Mouse (Mus musculus): ENCODE results near the gene Prr19.

DNA sequence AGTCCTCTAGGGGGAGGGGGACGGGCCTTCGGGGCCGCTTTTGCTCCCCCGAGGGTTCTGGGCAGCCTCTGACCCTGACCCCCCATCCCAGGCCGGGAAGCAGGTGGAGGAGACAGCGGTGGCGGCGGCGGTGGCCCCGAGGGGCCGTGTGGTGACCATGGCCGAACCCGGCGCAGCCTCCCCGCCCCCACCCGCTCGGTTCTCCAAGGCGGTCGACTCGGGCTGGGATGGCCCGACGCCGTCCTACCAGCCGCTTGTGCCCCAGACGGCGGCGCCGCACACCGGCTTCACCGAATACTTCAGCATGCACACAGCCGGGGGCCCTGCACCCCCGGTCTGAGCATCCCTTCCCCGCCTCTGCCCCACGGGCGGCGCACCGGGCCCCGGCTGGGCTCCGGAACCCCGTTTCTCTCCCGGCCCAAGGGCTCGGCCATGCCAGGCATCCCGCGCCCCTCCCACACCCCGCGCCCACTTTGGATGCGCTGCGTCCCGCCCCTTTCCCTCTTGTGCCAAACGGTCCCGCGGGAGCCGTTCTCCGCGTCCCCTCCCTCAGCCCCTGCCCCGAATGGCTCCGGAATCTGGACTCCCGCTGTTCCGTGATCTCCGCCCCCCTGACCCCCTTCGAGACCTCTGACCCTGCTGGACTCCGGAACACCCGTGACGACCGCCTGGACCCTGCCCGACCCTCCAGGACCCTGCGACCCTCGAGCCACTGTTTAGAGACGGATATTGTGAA lies 14.3 kb downstream of the Prr19 start:
- TF ChIP-seq CHD2 (IDR thresholded peaks at IDR 0.05; ENCODE audit: low read depth, low read length) (no peak), ZC3H11A (IDR thresholded peaks at IDR 0.05; ENCODE audit: borderline replicate concordance, low read depth, low read length) (no peak), MAFK (IDR thresholded peaks at IDR 0.05; ENCODE audit: insufficient read depth, low read depth, low read length) (no peak), ZNF384 (IDR thresholded peaks at IDR 0.05; ENCODE audit: low read depth, low read length) (no peak), HCFC1 (IDR thresholded peaks at IDR 0.05; ENCODE audit: borderline replicate concordance, insufficient read depth, low read length) (no peak)
